Mouse (Mus musculus) T-helper 1 cell (primary cell): ENCODE data around the gene Scamp1.

Source experiments
- in situ Hi-C: fragments of 300-600 bp; cut with MboI, MseI; formaldehyde crosslinking; loops from one replicate; pipeline ENCODE4 v1.15.1; 2025; ENCODE audit warnings: high pct_unique_total_duplicates

Scamp1 gene

DNA sequence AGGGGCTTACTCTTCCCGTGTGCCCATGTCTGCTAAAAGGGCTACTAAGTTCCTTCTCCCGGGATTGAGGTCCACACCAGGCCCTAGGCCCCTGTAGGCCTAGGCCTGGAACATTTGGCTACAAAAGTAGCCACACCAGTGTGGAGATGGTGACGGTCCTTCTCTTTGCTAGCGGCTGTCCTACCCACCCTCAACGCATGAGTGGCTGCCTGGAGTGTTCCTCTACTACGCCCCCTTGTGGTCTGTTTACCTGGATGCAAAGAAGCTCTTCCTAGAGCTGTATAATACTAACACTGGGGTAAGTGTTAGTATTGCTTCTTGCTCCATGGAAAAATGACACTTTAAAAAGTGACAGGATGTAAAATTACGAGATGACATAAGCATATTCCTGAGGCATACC is 108.5 kb downstream of the Scamp1 start:
- in situ Hi-C loops, result no loop called here

DNA sequence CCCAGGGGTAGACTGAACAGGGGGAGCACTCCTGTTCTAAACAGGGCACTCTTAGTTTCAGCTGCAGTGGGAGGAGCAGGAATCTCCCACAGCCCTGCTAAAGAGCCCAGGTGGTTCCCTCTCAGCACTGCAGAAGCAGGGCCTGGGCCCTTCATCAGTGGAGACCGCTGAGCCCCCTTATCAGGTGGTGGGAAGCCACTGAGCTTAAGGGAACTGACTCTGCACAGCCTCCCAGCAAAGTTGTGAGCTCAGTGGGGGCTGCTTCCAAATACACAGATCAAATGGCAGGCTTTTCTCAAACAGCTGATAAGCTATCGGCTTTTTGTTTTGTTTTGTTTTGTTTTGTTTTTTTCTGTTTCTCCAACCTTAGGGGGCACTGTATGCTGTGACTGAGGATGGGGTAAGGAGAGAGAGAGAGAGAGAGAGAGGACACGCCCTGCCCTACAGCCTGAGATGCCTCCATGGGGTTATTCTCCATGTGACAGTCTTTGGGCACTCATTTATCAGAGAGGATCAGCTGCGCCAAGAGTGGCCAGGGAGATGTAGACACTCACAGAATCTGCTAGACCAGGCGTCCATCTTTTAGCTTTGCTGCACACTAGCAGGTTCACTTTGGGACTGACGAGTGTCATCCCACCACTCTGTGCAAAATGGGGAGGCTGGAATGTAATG is 110.1 kb downstream of the Scamp1 start:
- in situ Hi-C loops, result no loop called here

DNA sequence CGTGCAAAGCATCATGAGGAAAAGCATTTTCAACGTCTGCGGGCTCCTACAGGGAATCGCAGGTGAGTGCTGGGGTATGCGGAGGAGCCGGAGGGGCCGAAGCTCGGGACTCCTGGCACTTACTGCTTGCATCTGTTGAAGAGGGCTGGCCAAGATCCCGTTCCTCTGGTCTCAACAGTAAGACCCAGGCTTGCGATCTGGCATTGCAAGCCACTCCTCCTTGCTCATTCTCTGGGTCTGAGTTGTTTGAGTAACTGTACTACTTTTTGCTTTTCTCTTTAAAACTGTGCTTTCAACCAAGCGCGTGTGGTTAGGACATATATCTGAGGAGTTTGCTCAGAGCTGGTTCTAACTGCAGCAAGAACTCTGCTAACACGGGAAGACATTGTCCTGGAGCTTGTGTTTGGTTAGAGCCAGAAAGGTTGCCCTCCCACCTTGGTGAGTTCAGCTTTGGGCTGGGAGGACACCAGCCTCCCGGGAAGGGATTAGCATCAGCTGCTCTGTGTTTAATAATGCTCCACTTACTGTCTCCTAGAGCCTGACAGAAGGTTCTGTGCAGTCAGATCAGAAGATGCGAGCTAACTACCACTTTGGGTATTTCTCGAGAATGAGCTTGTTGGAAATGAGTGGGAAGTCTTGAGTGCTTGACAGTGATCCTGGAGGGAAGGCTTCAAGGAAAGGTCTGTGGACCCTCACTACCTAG is 110.9 kb downstream of the Scamp1 start:
- in situ Hi-C loops, result no loop called here

DNA sequence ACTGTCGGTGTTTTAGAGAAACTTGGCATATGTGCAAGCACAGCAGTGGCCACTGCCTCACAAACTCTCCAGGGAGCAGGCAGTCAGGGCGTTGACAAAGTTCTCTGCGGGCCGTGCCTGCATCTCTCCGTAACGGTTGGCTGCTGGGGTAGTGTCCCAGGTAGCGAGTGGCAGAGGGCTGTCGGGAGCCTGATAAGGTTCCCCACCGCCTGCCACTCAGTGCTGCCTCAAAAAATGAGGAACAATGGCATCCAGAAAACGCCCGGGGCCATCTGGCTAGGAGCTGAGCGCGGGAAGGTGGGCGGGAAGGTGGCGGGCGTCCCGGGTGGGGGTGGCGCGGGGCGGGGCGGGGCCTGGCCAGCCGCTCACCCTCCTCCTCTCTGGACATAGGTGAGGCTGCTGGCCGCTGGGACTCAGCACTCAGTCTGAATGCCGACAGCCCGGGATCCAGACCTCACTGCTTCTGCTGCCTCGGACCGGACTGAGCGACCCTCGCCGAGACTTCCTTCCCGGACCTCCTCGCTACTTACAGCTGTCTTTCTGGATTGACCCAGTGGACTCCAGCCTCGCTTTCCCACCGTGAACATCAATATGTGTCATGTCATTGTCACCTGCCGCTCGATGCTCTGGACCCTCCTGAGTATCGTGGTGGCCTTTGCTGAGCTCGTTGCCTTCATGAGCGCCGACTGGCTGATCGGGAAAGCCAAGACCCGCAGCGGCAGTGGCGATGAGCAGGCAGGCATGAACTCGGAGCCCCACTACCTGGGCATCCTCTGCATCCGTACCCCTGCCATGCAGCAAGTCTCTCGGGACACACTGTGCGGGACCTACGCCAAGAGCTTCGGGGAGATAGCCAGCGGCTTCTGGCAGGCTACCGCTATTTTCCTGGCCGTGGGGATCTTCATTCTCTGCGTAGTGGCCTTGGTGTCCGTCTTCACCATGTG is 111.8 kb downstream of the Scamp1 start:
- in situ Hi-C loops, result no loop called here

DNA sequence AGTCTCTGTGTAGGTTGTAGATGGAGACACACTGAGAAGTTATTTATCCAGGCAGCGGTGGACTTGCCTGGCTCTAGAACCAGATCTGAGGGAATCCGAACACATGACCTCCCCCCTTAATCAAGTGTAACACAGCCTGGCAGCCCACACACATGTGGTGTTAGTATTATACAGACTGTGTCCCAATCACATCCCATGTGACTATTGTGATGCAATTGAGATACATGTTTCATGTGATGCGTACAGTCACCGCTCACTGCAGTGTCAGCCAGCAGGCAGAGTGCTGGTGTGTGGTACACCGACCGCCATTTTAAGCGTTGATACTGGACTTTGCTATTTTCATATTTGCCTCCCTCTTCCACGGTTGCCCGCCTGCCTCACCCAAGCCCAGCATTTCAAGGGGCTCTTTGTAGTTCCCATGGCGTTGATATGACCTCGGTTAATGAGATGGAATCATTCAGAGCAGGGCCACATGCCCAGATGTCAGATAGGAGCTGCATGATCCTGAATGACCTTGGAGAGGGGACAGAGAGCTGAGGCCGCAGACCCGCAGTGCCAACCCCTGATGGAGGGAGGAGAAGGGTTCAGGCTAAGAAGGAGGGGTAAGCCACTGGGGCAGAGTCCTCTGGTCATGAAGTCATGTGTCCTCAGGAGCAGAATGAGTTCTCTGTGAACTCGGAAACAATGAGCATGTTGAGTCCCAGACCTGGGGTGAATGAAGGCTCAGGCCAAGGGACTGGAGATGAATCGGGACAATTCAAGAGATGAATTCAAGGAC is 112.9 kb downstream of the Scamp1 start:
- in situ Hi-C loops, result no loop called here

DNA sequence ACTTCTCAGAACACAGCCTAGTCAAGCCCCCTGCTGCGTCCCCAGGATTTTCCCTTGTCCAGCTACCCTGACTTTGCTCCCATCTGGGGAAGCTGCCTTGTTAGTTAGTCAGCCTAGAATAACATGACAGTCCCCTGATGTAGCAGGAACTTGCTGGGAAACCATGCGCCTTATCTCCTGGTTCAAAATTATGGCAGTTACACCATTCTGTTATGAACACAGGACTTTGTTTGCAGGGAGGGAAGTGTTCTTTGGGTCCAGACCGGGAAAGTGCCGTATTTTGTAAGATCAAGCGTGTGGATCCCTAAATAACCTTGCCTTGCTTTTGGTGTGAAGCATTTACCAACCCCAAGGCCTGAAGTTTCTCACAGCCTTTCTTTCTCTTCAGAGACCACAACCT is 114.0 kb downstream of the Scamp1 start:
- in situ Hi-C loops, result no loop called here

DNA sequence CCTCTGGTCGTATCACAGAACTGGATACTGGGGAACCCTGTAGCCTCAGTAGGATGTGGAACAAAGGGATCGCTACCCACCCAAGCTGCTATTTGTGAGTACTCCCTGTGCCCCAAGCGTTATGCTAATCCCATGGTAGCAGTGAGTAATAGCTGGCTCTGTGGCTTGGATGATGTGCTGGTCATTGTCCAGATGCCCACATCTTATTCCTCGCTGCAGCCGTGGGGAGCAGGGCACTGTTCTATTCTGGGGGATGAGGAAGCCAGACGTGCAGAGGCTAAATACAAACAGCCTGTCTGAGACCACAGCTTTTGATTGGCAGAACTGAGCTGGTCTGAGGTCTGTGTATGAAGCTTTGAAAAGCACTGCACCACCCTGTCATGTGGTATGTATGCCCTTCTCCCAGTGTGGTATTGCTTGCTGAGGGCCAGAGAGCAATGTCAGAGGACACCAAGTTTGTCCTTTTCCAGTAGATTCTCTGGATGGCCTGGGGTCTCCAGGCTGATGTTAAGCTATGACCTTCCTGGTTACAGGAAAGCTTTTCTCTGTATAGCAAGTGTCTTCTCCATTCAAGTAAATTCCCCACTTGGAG is 116.2 kb downstream of the Scamp1 start:
- in situ Hi-C loops, result no loop called here

DNA sequence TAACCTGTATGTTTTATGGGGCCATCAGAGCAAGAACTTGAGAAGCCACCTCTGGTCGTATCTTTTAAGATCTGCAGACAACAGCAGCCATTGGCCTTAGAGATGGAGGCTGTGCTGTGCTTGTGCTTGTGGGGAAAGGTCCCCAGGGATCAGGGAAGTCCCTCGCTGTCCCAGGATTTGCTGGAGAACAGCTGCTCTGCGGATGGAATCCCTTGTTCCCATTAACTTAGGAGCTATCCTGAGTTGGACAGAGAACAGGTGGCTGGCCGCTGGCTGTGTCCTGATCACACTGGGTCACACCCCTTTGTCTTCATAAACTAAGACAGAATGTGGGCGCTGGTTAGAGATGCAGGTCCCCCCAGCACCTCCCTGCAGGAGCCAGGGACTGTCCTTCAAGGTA is 117.3 kb downstream of the Scamp1 start:
- in situ Hi-C loops, result no loop called here

DNA sequence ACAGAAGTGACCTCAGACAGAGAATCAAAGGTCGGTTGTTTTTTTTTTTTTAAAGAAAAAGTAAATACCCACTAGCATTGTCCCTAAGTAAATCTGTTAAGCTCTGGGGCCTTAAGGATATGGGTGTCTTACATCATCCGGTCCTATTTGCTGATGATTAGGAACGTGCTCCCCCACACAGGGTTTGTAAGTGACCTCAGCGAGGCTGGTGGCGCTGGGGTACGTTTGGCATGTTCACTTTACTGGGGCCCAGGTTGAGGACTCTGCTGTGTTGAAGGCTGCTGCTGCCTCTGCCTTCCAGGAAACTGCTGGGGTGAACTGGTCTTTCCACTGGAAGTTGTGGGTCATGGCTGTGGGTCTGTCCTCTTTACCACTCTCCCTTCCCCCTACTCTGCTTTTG is 121.2 kb downstream of the Scamp1 start:
- in situ Hi-C loops, result no loop called here

DNA sequence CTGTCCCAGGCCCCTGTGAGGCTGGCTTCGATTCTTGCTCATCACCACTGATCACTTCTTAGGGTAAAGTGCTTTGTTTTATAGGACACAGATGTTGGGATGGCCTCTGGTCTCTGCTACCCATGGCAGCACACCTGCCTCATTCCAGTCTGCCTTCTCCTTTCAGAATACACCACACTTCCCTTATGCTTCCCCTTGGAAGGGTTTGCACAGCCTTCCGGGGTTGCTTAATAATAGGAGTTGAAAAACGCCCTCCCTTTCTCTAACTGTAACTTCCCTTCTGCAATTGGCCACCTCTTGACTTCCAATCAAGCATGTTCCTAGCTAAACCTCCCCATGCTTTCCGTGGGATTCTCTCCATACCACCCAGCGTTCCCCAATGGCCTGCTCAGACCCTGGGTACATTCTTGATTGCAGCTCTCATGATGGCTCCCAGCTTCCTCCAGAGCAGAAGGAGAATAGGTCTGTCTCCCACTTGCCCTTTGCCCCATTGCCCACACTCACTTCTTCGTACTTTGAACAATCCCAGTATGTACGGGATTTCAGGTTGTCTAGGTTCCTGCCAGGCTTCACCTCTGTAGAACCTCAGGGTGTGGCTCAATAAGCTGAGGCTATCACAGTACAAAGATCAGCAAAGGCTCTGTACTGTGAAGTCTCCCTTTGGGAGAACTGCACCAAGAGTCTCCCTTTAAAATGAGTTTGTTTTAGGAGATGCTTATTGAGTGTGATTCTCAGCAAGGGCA is 126.0 kb downstream of the Scamp1 start:
- in situ Hi-C loops, result no loop called here

DNA sequence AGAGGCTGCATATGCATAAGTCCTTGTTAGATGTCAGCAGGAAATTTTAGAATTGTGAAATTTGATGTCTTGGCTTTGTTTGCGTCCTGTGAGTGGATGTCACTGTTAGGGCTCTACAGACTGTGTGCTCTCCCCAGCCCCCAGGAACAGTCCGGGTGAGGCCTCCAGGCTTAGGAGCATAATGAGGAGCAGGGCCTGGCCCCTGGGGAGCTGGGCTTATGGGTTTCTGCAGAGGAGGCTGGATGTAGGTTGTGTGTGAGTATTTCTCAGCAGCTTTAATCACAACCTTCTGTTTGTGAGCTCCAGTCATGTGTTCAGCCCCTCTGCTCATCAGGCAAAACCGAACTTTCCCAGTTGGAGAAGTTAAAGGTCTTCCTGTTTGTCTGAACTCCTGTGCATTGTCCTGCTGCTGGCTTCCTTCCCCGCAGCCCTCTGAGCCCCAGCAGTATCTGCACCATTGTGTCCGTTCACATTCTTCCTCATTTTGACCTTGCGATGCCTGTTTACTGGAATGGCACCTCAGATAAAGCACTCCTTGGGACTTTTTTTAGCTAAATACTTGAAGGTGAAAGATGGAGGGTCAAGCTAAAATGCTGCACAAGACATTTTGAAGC is 126.7 kb downstream of the Scamp1 start:
- in situ Hi-C loops, result no loop called here

DNA sequence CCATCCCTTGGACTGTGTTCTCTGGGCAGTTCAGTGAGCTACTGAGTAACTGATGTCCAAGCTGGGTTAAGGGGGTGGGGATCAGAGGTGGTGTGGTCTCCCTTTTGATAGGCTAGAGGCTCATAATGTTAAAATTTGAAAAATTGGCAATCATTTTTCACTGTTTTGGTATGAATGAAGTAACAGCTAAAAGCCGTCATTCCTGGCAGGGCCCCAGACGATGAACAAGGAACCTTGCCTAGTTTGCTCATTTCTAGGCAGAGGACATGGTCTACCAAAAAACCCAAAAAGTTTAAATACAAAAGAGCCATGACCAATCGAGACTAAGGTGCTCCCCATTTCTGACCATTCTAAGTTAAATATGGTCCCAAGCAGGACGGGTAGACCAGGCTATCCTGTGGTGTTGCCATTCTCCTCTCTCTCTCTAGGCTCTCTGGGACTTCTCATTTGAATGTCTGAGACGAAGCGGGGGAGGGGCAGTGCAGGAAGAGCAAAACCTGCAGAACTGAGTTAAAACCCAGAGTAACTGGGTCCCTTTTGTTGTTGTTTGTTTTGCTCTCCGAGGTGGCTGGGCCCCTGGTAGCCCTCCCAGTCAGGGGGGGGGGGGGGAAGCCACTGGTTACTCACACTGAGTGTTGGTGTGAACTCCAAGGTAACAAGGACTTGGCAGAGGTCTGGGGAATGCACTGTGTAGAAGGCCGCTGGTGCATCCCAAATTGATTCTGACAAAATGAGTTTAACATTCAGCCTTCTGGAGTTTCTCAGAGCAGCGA is 129.8 kb downstream of the Scamp1 start:
- in situ Hi-C loops, result no loop called here

DNA sequence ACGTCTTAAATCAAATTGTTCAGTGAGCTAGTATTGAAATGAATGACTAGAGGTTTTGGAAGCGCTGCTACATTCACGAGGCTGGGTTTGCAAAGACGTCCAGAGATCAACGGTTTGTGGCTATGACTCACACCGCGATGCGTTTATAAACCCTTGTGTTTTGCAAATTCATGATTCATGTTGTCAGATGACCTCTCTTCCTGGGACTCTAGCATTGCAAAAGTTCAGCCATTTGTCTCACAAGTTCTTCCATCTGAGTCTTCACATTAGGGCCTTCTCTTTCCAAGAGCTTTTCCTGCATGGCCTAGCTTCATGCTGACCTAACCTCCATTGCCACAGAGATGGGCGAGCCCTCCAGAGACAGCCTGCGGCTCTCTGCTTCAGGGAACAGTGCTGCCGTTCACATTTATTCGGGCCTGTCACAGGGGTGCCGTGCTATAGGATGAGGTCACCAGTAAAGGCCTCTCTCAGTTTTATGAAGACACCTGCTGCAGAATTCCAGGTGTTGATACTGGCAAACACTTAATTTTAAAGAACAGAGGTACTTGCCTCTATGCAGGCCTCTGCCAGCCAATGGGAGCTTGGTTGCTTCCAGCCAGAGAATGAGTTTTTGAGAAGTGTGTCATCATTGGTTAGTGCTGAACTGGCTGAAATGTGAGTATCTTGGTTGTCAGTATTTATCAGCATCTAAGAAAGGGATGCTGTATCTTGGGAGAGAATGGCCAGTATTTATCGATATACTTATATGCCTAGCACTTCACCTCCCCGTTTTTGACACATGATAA is 131.0 kb downstream of the Scamp1 start:
- in situ Hi-C loops, result no loop called here

DNA sequence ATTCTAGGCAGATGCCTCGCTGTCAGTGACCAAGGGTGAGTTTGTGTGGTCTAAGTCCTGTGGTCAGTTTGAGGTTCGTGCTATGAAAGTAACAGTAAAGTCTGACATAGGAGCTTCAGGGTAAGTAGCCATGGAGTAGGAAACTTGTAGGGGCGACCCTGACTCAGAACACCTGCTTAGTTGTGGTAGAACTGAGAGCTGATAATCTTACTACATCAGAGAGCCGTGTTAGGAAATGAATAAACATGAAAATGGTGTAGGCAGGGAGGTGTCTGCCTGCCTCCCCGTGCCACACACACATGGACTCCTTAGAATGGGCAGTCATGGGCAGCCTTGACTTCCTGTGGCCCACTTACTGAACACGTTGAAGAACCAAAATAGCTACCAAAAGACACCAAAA is 132.0 kb downstream of the Scamp1 start:
- in situ Hi-C loops, result no loop called here

DNA sequence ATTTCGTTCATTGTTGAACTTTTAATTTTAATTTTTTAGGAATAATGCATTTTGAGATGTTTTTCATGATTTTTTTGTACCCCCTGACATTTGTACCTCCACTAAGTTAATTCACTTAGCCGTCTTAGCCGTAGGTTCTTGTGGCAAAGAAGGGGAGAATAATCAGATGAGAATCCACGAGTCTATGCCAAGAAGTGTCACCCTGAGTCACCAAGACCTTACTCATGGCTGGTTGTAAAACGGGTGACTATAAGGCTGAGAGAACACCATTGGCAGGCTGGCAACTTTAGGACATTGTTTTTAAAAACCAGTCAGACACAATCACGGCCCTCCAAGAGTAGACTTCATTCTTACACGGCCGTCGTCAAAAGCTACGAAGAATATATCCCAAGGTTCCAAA is 132.8 kb downstream of the Scamp1 start:
- in situ Hi-C loops, result no loop called here
